Mouse (Mus musculus) ES-Bruce4 (cell line): ENCODE results near the gene Ralbp1. TPM values are rescaled to one million over a fixed set of nuclear protein-coding genes. Genes with fewer than 3 reads are reported as not detected.

Source experiments
- H3K27ac ChIP-seq: 2 replicates; pipeline ENCODE4 v1.5.1; 2012; ENCODE audit warnings: low read length, inconsistent platforms; ENCODE audit not compliant: insufficient read depth
- H3K27me3 ChIP-seq: 2 replicates; pipeline ENCODE4 v1.6.1; 2012; ENCODE audit warnings: mild to moderate bottlenecking, low read length, inconsistent platforms; ENCODE audit not compliant: control insufficient read depth, poor library complexity, insufficient read depth, severe bottlenecking
- H3K36me3 ChIP-seq: 2 replicates; pipeline ENCODE4 v1.6.1; 2012; ENCODE audit warnings: inconsistent platforms, mild to moderate bottlenecking, low read length, moderate library complexity; ENCODE audit not compliant: control insufficient read depth, poor library complexity, insufficient read depth, severe bottlenecking
- H3K4me1 ChIP-seq: one replicate; pipeline ENCODE4 v1.8.1; 2011; ENCODE audit warnings: low read length; ENCODE audit not compliant: control insufficient read depth, insufficient read depth
- H3K4me3 ChIP-seq: 2 replicates; pipeline ENCODE4 v1.5.1; 2011; ENCODE audit warnings: low read depth, mild to moderate bottlenecking, low read length
- H3K9ac ChIP-seq: 2 replicates; pipeline ENCODE4 v1.6.1; 2012; ENCODE audit warnings: low read depth, mild to moderate bottlenecking, inconsistent platforms; ENCODE audit not compliant: poor library complexity, severe bottlenecking
- H3K9me3 ChIP-seq: replicated peaks from 2 replicates; pipeline ENCODE4 v1.6.1; 2012; ENCODE audit warnings: mild to moderate bottlenecking, low read length, inconsistent platforms; ENCODE audit not compliant: control insufficient read depth, poor library complexity, insufficient read depth, severe bottlenecking
- CTCF ChIP-seq: IDR thresholded peaks from one replicate; pipeline ENCODE4 v1.8.1; 2011; ENCODE audit warnings: low read depth, low read length
- EP300 ChIP-seq: IDR thresholded peaks from 2 replicates; pipeline ENCODE4 v1.6.1; 2011; ENCODE audit warnings: low read depth, low read length; ENCODE audit not compliant: insufficient read depth
- POLR2A ChIP-seq: IDR thresholded peaks from one replicate; pipeline ENCODE4 v1.8.1; 2011; ENCODE audit warnings: low read length; ENCODE audit not compliant: insufficient read depth
- polyA plus RNA-seq: library from polyadenylated mRNA; stranded (reverse); fragments of >200 nt; gene quantifications from 2 replicates; pipeline ENCODE4 v1.2.4, GENCODE M21; 2011; ENCODE audit warnings: low read depth; ENCODE audit not compliant: missing spikeins, insufficient read depth, insufficient read length

The Ralbp1 gene
- polyA plus RNA-seq, 1 experiment: 42.9 TPM

DNA sequence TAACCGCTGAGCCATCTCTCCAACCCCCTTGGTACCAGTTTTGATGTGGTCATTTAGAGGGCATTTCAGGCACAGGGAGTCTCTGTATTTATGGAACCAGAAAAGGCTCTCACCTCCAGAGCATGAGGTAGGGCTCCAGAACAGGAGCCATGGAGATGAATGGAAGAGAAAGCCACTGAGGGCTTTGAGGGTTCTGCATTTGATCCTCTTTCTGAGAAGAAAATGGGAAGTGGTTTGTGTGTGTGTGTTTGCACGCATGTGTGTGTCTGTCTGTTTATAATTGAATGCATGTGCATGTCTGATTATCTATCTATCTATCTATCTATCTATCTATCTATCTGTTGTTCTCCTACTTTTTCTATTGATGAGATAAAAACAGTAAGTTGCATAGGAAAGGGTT lies 26.6 kb upstream of the Ralbp1 start:
- Histone ChIP-seq H3K4me1 (peaks cover 8% of the 10 kb centered on the region), H3K27ac (no peak overlapping the region), H3K4me3 (no peak overlapping the region), H3K9ac (no peak overlapping the region), H3K27me3 (no peaks in the 10 kb centered on the region), H3K9me3 (no peaks in the 10 kb centered on the region), H3K36me3 (no peaks in the 10 kb centered on the region)
- TF ChIP-seq EP300 (no peak), POLR2A (no peak), CTCF (no peak)

GRCm38 (mm10) chr17:65911285-65912069 lies 25.9 kb upstream of the Ralbp1 start:
- Histone ChIP-seq H3K27me3 (no peaks in the 10 kb centered on the region), H3K4me3 (no peak overlapping the region), H3K4me1 (peaks cover 8% of the 10 kb centered on the region), H3K27ac (no peak overlapping the region), H3K36me3 (no peaks in the 10 kb centered on the region), H3K9me3 (no peaks in the 10 kb centered on the region), H3K9ac (no peak overlapping the region)
- TF ChIP-seq POLR2A (no peak), CTCF (no peak), EP300 (no peak)

- Histone ChIP-seq H3K4me3 (no peak overlapping the region), H3K27ac (no peak overlapping the region), H3K9ac (no peak overlapping the region), H3K36me3 (no peaks in the 10 kb centered on the region), H3K4me1 (peaks cover 3% of the 10 kb centered on the region), H3K9me3 (0 out of 2 replicates have a peak, but pooled peaks cover 2% of the 10 kb centered on the region), H3K27me3 (no peaks in the 10 kb centered on the region)
- TF ChIP-seq EP300 (no peak), POLR2A (no peak), CTCF (no peak)
Observed at GRCm38 (mm10) chr17:65908270-65908669, 22.7 kb upstream of the Ralbp1 start.

GRCm38 (mm10) chr17:65906895-65907401 lies 21.4 kb upstream of the Ralbp1 start:
- Histone ChIP-seq H3K27me3 (no peaks in the 10 kb centered on the region), H3K27ac (no peak overlapping the region), H3K9me3 (peaks cover 5% of the 10 kb centered on the region; the same call in 1 of the 2 replicates), H3K36me3 (no peaks in the 10 kb centered on the region), H3K4me1 (no peaks in the 10 kb centered on the region), H3K4me3 (no peak overlapping the region), H3K9ac (no peak overlapping the region)
- TF ChIP-seq EP300 (no peak), CTCF (no peak), POLR2A (no peak)

DNA sequence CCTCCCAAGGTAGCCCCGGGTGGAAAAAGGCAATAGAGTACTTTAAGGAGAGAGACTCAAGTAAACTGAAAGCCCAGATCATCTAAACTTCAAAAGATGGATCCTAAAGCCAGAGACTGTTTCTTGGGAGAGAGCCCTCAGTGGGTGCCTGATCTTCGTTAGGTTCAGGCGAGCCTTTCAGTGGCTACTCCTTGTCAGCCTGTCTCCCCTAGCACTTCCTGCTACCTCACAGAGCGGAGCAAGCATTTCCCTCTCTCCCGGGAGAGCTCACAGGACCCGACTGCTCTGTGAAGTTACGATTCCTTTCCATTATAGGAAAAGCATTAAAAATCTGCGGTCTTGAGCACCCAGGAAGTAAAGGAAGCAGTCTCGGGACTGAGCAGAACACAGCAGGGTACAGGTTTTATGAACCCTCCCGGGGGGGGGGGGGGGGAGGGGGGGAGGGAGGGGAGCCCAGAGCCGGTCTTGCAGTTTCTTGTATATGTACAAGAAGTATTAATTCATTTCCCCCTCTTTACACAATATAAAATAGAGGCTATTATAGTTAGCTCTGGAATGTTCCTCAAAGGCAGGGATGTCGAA lies 20.8 kb upstream of the Ralbp1 start:
- H3K4me3 ChIP-seq: no peak overlapping the region
- peaks cover 5% of the 10 kb centered on the region; the same call in 1 of the 2 replicates for H3K9me3 ChIP-seq
- TF ChIP-seq CTCF: no peak
- TF ChIP-seq POLR2A: no peak
- no peak for TF ChIP-seq EP300

DNA sequence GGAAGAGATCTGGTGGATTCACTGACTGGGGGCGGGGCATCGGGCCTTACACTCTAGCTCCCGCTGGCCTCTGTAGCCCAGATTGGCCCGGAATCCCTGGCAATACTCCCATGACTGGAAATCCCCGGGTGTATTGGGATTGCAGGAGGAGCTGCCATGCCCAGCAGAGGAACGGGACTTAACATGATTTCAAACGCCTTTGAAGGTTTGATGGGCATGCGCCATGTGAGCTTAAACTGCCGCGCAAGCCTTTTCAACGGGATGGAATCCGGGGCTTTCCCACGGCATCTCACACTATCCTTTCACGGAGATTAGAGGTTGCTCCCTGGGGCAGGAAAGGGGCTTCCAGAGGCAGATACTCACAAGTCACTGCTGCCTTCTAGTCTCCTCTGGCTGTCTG lies 19.6 kb upstream of the Ralbp1 start:
- peaks cover 5% of the 10 kb centered on the region; the same call in 1 of the 2 replicates for H3K9me3 ChIP-seq
- H3K9ac ChIP-seq: 0 out of 2 replicates have a peak overlapping the region, but pooled peaks have one; percentile 3
- no peaks in the 10 kb centered on the region for H3K36me3 ChIP-seq
- no peaks in the 10 kb centered on the region for H3K27me3 ChIP-seq
- no peaks in the 10 kb centered on the region for H3K4me1 ChIP-seq
- H3K27ac ChIP-seq: no peak overlapping the region
- H3K4me3 ChIP-seq: peak overlapping the region; percentile 38
- TF ChIP-seq CTCF: no peak
- no peak for TF ChIP-seq EP300
- TF ChIP-seq POLR2A: no peak

More for the DNA sequence above, 20.8 kb upstream of the Ralbp1 start:
- Histone ChIP-seq H3K9ac (peak overlapping the region; percentile 18; the same call in 1 of the 2 replicates), H3K27me3 (no peaks in the 10 kb centered on the region), H3K4me1 (no peaks in the 10 kb centered on the region), H3K27ac (no peak overlapping the region), H3K36me3 (no peaks in the 10 kb centered on the region)
